Mouse (Mus musculus) hindbrain, embryonic 15.5 days (tissue): ENCODE data around the gene Iqca. TPM values are rescaled to one million over a fixed set of nuclear protein-coding genes. Genes with fewer than 3 reads are reported as not detected.

Experiments
- ATAC-seq: fragments of 200-750 bp; cut with Nextera tagmentation; 2 replicates; pipeline ENCODE4 v1.8.0; 2017; ENCODE audit warnings: low read depth, moderate number of reproducible peaks, moderate TSS enrichment; ENCODE audit not compliant: low FRiP score
- H3K27ac ChIP-seq: fragments of 300-500 bp; sonication (generic); replicated peaks from 2 replicates; pipeline ENCODE4 v1.5.1; 2015; ENCODE audit warnings: mild to moderate bottlenecking, inconsistent platforms
- H3K27me3 ChIP-seq: fragments of 300-500 bp; sonication (generic); 2 replicates; pipeline ENCODE4 v1.6.1; 2015; ENCODE audit warnings: control low read depth, inconsistent platforms
- H3K36me3 ChIP-seq: fragments of 300-500 bp; sonication (generic); 2 replicates; pipeline ENCODE4 v1.6.1; 2015; ENCODE audit warnings: control low read depth, inconsistent platforms
- H3K4me1 ChIP-seq: fragments of 300-500 bp; sonication (generic); replicated peaks from 2 replicates; pipeline ENCODE4 v1.6.1; 2015; ENCODE audit warnings: control low read depth, inconsistent platforms
- H3K4me2 ChIP-seq: fragments of 300-500 bp; sonication (generic); 2 replicates; pipeline ENCODE4 v1.6.1; 2015; ENCODE audit warnings: moderate library complexity, mild to moderate bottlenecking, inconsistent platforms
- H3K4me3 ChIP-seq: fragments of 300-500 bp; sonication (generic); 2 replicates; pipeline ENCODE4 v1.5.1; 2015; ENCODE audit warnings: mild to moderate bottlenecking, inconsistent platforms
- H3K9ac ChIP-seq: fragments of 300-500 bp; sonication (generic); 2 replicates; pipeline ENCODE4 v1.6.1; 2015; ENCODE audit warnings: inconsistent platforms
- H3K9me3 ChIP-seq: fragments of 300-500 bp; sonication (generic); 2 replicates; pipeline ENCODE4 v1.6.1; 2016; ENCODE audit warnings: control low read depth, inconsistent platforms
- WGBS: fragments of 180-500 bp; shearing (Covaris S2); methylation state at CpG from one replicate; pipeline ENCODE4 v1.1.7; 2015; 5-methylcytosine and 5-hydroxymethylcytosine counted together
- polyA plus RNA-seq: library from polyadenylated mRNA; unstranded; fragments of >200 nt; fragmentation: Nextera tagmentation; extraction: Ambion mirVana; gene quantifications from 2 replicates; pipeline ENCODE4 v1.2.1, GENCODE M21; 2015

Gene Iqca
- polyA plus RNA-seq, 1 experiment from 2014 or later = 1.4 TPM

DNA sequence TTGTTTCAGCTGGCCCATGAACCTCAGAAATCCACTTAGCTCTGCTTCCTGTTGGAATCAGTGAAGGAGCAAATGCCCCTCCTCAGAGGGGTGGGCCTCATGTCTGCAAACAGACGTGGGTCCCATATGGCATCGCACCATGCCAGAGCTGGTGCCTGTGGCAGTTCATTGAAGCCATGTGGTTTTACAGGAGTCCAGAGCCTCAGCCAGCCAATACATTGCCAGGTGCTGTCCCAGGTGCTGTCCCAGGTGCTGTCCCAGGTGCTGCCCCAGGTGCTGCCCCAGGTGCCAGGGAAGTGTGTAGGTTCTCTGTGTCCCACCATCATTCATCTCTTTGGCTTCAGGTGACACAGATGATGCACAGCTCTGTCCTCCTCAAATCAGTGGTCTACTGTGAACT, 124.9 kb downstream of the Iqca start:
- H3K4me2 ChIP-seq = no peak overlapping the region
- no peak overlapping the region for H3K27ac ChIP-seq
- no peaks in the 10 kb centered on the region for H3K9me3 ChIP-seq
- no peak for ATAC-seq
- 60% methylated on average over 2 of the region's 2 CpGs for WGBS
- no peaks in the 10 kb centered on the region for H3K4me1 ChIP-seq
- no peaks in the 10 kb centered on the region for H3K36me3 ChIP-seq
- H3K4me3 ChIP-seq = no peak overlapping the region
- no peak overlapping the region for H3K9ac ChIP-seq
- H3K27me3 ChIP-seq = no peaks in the 10 kb centered on the region

DNA sequence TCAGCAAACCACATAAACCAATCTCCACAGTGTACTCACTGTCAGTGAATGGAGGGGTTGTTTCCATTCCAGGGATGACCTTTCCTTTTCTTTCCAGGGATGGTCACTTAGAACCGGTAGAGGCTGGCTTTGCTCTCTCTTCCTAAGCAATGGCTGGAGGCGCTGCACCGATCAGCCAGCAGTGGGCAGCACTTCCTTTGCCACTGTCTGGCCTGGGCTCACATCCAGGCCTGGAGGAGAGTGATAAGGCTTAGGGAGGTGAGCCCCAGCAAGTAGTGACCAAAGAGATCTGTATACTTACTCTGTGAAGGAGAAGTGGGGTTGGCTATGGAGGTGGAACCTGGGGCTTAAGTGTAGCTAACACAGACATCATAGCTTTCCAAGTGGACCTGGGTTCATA, 126.3 kb downstream of the Iqca start:
- H3K27ac ChIP-seq = no peak overlapping the region
- H3K9ac ChIP-seq = no peak overlapping the region
- 24% methylated on average over 3 of the region's 3 CpGs for WGBS
- no peak overlapping the region for H3K4me3 ChIP-seq
- H3K4me1 ChIP-seq = no peaks in the 10 kb centered on the region
- no peaks in the 10 kb centered on the region for H3K36me3 ChIP-seq
- no peak for ATAC-seq
- no peaks in the 10 kb centered on the region for H3K9me3 ChIP-seq
- H3K27me3 ChIP-seq = no peaks in the 10 kb centered on the region
- H3K4me2 ChIP-seq = no peak overlapping the region

DNA sequence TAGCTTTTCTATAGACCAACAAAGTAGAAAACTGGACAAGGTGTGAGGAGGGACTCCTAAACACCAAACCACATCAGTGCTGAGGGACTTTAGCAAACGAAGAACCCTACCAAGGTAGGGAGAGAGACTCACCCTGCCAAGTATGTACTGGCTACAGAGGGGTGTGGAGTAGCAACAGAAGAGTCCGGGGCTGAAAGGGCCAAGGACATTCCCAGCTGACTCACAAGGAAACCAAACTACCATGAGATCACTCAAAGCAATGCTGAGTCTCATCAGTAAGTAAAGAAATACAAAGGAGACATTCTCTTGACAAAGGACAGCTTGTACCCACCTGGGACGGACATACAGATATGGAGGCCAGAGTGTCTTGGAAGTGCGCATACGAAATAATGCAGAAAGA, 132.9 kb downstream of the Iqca start:
- Histone ChIP-seq H3K4me1 (no peaks in the 10 kb centered on the region), H3K9me3 (no peaks in the 10 kb centered on the region), H3K4me3 (no peak overlapping the region), H3K27ac (no peak overlapping the region), H3K4me2 (no peak overlapping the region), H3K36me3 (no peaks in the 10 kb centered on the region), H3K9ac (no peak overlapping the region), H3K27me3 (no peaks in the 10 kb centered on the region)
- no peak for ATAC-seq
- 83% methylated on average over 5 of the region's 5 CpGs for WGBS

DNA sequence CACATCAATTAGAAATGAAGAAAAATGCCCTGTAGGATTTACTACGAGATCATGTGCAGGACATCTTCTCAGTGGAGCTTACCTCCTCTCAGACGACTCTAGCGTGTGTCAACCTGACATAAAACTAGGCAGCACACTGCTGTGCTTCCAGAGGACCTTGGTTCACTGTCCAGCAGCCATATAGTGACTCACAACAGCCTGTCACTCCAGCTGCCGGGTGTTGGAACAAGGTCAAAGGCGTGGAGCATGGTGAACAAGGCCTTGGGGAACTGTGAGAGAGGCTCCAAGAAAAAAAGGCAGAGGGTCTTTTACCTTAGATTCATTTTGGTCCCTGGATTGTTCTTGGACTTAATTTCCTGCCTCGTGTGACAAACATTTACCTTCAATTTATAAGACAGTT, 135.1 kb downstream of the Iqca start:
- Histone ChIP-seq H3K27me3 (no peaks in the 10 kb centered on the region), H3K9ac (no peak overlapping the region), H3K4me3 (no peak overlapping the region), H3K4me2 (no peak overlapping the region), H3K4me1 (no peaks in the 10 kb centered on the region), H3K27ac (no peak overlapping the region), H3K36me3 (no peaks in the 10 kb centered on the region), H3K9me3 (no peaks in the 10 kb centered on the region)
- ATAC-seq = no peak
- WGBS = 76% methylated on average over 6 of the region's 6 CpGs

DNA sequence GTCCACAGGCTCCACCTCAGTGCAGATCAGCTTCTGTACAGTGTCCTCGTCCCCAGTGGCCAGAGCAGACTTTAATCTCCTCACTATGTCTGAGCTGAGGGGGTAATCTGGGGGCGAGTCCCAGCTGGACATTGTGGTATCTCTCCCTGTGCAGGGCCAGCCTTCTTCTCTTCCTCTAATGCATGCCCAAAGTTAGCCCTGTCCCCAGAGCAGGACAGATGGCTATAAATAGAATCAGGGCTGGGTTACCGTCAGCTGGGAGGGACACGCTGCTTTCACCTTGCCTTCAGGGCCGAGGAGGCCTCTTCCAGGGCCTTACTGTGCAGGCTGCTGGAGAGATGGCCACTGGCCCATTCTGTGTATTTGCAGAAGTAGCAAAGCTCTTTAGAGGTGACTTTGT, 138.8 kb downstream of the Iqca start, which contains the start of gene Asb18:
Gene Asb18 (minus strand): TSS at position 221 of the 400 bp plus-strand sequence.
- no peaks in the 10 kb centered on the region for H3K4me1 ChIP-seq
- no peaks in the 10 kb centered on the region for H3K27me3 ChIP-seq
- no peak for ATAC-seq
- H3K4me3 ChIP-seq = no peak within 1 kb of the TSS
- no peaks in the 10 kb centered on the region for H3K9me3 ChIP-seq
- no peaks in the 10 kb centered on the region for H3K36me3 ChIP-seq
- H3K27ac ChIP-seq = no peak within 1 kb of the TSS
- H3K4me2 ChIP-seq = no peak within 1 kb of the TSS
- no peak within 1 kb of the TSS for H3K9ac ChIP-seq
- WGBS = 89% methylated on average over 5 of the region's 5 CpGs

DNA sequence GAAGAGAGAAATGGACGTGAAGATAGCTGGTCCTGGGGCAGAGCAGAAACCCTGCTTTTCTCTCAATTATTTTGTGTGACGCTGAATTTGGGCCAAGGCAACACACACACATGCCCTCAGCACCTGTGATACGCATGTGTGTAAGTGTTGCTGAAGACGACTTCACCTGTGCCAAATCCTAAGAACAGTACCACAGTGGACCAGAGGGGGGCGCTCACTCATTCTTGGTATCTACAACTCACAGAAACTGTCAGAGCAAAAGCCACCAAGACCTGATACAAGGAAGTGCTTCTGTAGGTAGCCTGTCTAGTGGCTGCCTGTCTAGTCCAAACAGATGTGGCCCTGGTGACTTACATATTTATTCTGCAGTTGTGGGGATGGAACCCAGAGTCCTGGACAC, 139.9 kb downstream of the Iqca start:
- no peak for ATAC-seq
- no peak overlapping the region for H3K9ac ChIP-seq
- no peaks in the 10 kb centered on the region for H3K36me3 ChIP-seq
- H3K4me3 ChIP-seq = no peak overlapping the region
- no peak overlapping the region for H3K27ac ChIP-seq
- no peak overlapping the region for H3K4me2 ChIP-seq
- WGBS = 85% methylated on average over 5 of the region's 5 CpGs
- H3K4me1 ChIP-seq = no peaks in the 10 kb centered on the region
- no peaks in the 10 kb centered on the region for H3K27me3 ChIP-seq
- no peaks in the 10 kb centered on the region for H3K9me3 ChIP-seq

DNA sequence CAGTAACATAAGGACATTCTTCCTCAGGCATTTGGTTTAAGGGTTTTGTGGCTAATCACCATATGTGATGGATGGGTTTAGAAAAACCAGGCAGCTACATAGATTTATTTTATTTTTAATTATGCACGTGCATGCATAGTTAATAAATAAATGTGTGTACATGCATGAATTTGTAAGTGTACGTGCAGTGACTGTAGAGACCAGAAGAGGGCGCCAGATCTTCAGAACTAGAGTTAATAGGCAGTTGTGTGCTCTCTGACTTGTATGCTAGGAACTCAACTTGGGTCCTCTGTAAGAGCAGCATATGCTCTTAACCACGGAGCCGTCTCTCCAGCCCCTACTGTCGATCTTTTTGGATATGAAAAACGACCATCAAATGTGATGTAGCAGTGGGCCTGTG, 140.4 kb downstream of the Iqca start:
- H3K27me3 ChIP-seq = no peaks in the 10 kb centered on the region
- H3K4me3 ChIP-seq = no peak overlapping the region
- ATAC-seq = no peak
- no peaks in the 10 kb centered on the region for H3K9me3 ChIP-seq
- WGBS = 65% methylated on average over 7 of the region's 7 CpGs
- no peaks in the 10 kb centered on the region for H3K36me3 ChIP-seq
- H3K9ac ChIP-seq = no peak overlapping the region
- H3K4me2 ChIP-seq = no peak overlapping the region
- H3K4me1 ChIP-seq = no peaks in the 10 kb centered on the region
- H3K27ac ChIP-seq = no peak overlapping the region

DNA sequence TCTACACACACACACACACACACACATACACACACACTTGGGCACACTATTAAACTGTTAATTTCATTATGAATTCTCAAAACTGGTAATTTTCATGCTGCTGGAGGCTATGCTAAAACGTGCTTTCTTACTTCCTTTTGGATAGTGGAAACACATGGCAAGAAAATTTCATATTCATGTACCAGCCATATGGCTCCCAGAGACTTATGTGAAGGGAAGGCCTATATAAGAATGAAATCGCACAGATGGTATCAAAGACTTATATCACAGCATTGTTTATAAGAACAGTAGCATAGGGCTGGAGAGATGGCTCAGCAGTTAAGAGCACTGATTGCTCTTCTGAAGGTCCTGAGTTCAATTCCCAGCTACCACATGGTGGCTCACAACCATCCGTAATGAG, 141.0 kb downstream of the Iqca start:
- Histone ChIP-seq H3K4me3 (no peak overlapping the region), H3K9me3 (no peaks in the 10 kb centered on the region), H3K27me3 (no peaks in the 10 kb centered on the region), H3K9ac (no peak overlapping the region), H3K4me2 (no peak overlapping the region), H3K27ac (no peak overlapping the region), H3K36me3 (no peaks in the 10 kb centered on the region), H3K4me1 (no peaks in the 10 kb centered on the region)
- no peak for ATAC-seq
- whole genome bisulfite sequencing = 72% methylated on average over 3 of the region's 3 CpGs

DNA sequence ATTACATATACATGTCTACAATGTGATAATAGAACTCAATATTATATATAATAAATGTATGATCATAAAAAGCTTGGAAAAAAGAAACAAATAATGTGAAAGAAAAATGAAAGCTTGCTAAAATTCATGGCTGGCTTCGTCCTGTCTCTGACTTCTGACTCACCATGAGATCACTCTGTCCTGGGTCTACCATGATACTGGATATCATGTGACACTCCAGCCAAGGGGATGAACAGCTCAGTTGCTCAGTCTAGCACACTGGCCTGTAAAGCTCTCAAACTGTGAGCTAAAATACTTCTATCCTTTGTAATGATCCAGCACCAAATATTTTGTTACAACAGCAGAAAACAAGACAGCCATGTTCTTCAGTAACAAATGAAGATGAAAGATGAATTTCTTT, 143.1 kb downstream of the Iqca start:
- no peaks in the 10 kb centered on the region for H3K9me3 ChIP-seq
- ATAC-seq = no peak
- no peaks in the 10 kb centered on the region for H3K4me1 ChIP-seq
- H3K27me3 ChIP-seq = no peaks in the 10 kb centered on the region
- no peak overlapping the region for H3K27ac ChIP-seq
- H3K4me3 ChIP-seq = no peak overlapping the region
- H3K9ac ChIP-seq = no peak overlapping the region
- H3K4me2 ChIP-seq = no peak overlapping the region
- H3K36me3 ChIP-seq = no peaks in the 10 kb centered on the region
- 91% methylated on average over 1 of the region's 1 CpGs for WGBS

DNA sequence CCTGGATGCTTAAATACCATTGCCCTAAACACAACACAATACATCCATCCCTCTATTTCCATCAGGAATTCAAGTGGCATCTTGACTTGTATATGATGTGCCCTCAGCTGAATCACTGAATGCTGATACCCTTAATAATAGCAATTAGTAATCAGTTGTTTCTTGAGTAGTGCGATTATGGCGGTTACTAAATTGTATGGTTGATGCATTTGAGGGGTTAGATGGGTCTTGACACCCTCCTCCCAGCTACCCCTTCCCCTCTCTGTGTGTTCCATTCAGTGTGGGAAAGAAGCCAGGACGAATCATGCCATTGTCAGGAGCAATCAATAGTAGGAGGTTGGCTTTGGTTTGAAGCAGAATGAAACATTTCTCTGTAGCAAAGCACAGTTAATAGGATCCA, 144.0 kb downstream of the Iqca start:
- H3K4me2 ChIP-seq = no peak overlapping the region
- no peaks in the 10 kb centered on the region for H3K4me1 ChIP-seq
- no peaks in the 10 kb centered on the region for H3K27me3 ChIP-seq
- no peak overlapping the region for H3K27ac ChIP-seq
- H3K4me3 ChIP-seq = no peak overlapping the region
- no peak for ATAC-seq
- H3K9ac ChIP-seq = no peak overlapping the region
- H3K36me3 ChIP-seq = no peaks in the 10 kb centered on the region
- no peaks in the 10 kb centered on the region for H3K9me3 ChIP-seq
- WGBS = 80% methylated on average over 3 of the region's 3 CpGs

DNA sequence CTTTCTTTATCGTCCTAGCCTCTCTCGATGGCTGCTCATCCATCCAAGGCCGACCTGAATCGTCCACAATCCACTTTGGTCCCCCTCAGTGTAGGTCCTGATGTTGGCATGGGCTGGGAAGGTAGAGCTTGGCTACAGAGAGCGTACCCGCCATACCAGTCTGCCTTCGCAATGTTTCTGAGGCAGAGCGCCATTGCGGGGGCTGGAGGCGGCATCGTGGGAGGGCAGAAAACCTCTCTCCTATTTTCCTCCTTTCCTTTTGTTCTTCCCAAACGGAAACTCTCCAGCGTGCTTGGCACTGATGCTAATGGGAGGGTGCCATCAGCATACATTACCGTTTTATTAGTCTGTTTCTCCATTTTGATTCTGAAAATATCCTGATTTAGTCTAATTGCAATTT, 146.5 kb downstream of the Iqca start:
- no peak for ATAC-seq
- 66% methylated on average over 14 of the region's 14 CpGs for WGBS

DNA sequence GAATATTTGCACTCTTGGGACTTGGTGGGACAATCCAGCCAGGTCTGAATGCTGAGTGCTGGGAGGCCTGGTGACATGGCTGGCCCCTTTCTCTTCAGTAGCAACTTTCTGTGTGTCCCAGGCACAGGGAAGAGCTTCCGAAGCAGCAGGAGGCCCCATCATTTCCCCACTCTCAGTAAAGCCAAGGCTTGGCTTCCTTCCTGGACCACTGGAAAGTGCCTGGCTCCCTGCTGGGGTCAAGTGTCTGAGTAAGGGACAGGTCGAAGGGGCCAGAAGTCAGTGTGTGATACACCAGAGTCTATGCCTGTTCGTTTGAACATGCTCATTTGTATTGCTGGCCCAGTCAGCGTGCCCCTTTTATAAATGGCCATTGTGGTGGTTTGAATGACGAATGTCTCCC, 152.2 kb downstream of the Iqca start:
- H3K27ac ChIP-seq = no peak overlapping the region
- 30% methylated on average over 5 of the region's 5 CpGs for WGBS
- no peak overlapping the region for H3K4me3 ChIP-seq
- no peak overlapping the region for H3K9ac ChIP-seq
- no peak overlapping the region for H3K4me2 ChIP-seq
- no peaks in the 10 kb centered on the region for H3K9me3 ChIP-seq
- no peaks in the 10 kb centered on the region for H3K4me1 ChIP-seq
- no peaks in the 10 kb centered on the region for H3K27me3 ChIP-seq
- ATAC-seq = no peak
- H3K36me3 ChIP-seq = no peaks in the 10 kb centered on the region

More for the DNA sequence above, 146.5 kb downstream of the Iqca start:
- H3K4me3 ChIP-seq = no peak overlapping the region
- H3K9ac ChIP-seq = no peak overlapping the region
- H3K4me2 ChIP-seq = no peak overlapping the region
- no peaks in the 10 kb centered on the region for H3K36me3 ChIP-seq
- no peaks in the 10 kb centered on the region for H3K4me1 ChIP-seq
- H3K27ac ChIP-seq = peak overlapping the region; percentile 2
- no peaks in the 10 kb centered on the region for H3K27me3 ChIP-seq
- no peaks in the 10 kb centered on the region for H3K9me3 ChIP-seq

DNA sequence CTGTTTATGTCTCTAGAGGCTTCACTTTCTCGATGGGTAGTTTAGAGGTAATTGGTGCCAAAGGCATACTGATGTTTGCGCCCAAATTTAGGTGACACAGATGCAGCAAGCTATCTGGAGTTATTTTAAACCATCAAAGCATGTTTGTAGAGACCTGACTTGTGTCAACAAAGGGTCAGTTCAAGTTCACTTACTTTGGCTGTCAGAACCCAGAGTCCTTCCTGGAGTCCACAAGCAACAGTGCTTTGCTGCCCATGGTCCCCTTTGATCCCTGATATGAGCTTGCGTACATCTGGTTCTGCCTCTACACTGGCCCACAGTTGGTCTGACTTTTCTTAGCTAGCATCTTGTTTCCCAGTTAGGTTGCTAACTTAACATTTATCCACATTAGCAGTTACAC, 153.3 kb downstream of the Iqca start:
- ATAC-seq = no peak
- Histone ChIP-seq H3K9ac (no peak overlapping the region), H3K9me3 (no peaks in the 10 kb centered on the region), H3K4me1 (no peaks in the 10 kb centered on the region), H3K27ac (no peak overlapping the region), H3K4me3 (no peak overlapping the region), H3K36me3 (no peaks in the 10 kb centered on the region), H3K27me3 (no peaks in the 10 kb centered on the region), H3K4me2 (no peak overlapping the region)
- WGBS = 91% methylated on average over 3 of the region's 3 CpGs
